Mouse (Mus musculus) midbrain, embryonic 13.5 days (tissue): ENCODE measurements around the gene Klrb1f. TPM values are rescaled to one million over a fixed set of nuclear protein-coding genes. Genes with fewer than 3 reads are reported as not detected.
A peak's percentile ranks its signal among the peaks of the same experiment; 100 is the strongest.

Source experiments
- ATAC-seq: fragments of 200-750 bp; cut with Nextera tagmentation; 2 replicates; pipeline ENCODE4 v1.8.0; 2017; ENCODE audit warnings: mild to moderate bottlenecking, moderate TSS enrichment, moderate library complexity
- H3K27ac ChIP-seq: fragments of 300-500 bp; sonication (generic); 2 replicates; pipeline ENCODE4 v1.5.1; 2015; ENCODE audit warnings: inconsistent platforms, mild to moderate bottlenecking, moderate library complexity
- H3K27me3 ChIP-seq: fragments of 300-500 bp; sonication (generic); 2 replicates; pipeline ENCODE4 v1.6.1; 2015; ENCODE audit warnings: mild to moderate bottlenecking, inconsistent platforms
- H3K36me3 ChIP-seq: fragments of 300-500 bp; sonication (generic); 2 replicates; pipeline ENCODE4 v1.6.1; 2015; ENCODE audit warnings: mild to moderate bottlenecking, inconsistent platforms
- H3K4me1 ChIP-seq: fragments of 300-500 bp; sonication (generic); replicated peaks from 2 replicates; pipeline ENCODE4 v1.6.1; 2015; ENCODE audit warnings: inconsistent platforms
- H3K4me2 ChIP-seq: fragments of 300-500 bp; sonication (generic); replicated peaks from 2 replicates; pipeline ENCODE4 v1.6.1; 2015; ENCODE audit warnings: moderate library complexity, mild to moderate bottlenecking, inconsistent platforms
- H3K4me3 ChIP-seq: fragments of 300-500 bp; sonication (generic); replicated peaks from 2 replicates; pipeline ENCODE4 v1.5.1; 2015; ENCODE audit warnings: mild to moderate bottlenecking, inconsistent platforms
- H3K9ac ChIP-seq: fragments of 300-500 bp; sonication (generic); replicated peaks from 2 replicates; pipeline ENCODE4 v1.6.1; 2015; ENCODE audit warnings: mild to moderate bottlenecking, inconsistent platforms
- H3K9me3 ChIP-seq: fragments of 300-500 bp; sonication (generic); 2 replicates; pipeline ENCODE4 v1.6.1; 2016; ENCODE audit warnings: mild to moderate bottlenecking, inconsistent platforms
- WGBS: fragments of 180-500 bp; shearing (Covaris S2); methylation state at CpG from one replicate; pipeline ENCODE4 v1.1.7; 2015; 5-methylcytosine and 5-hydroxymethylcytosine counted together
- polyA plus RNA-seq: library from polyadenylated mRNA; unstranded; fragments of >200 nt; fragmentation: Nextera tagmentation; extraction: Ambion mirVana; gene quantifications from 2 replicates; pipeline ENCODE4 v1.2.1, GENCODE M21; 2015

Gene Klrb1f
- polyA plus RNA-seq, 1 experiment from 2014 or later: 0.17 TPM

- H3K4me2 ChIP-seq: no peak overlapping the region
- no peak for ATAC-seq
Observed at GRCm38 (mm10) chr6:129027451-129028248, 18.1 kb upstream of the Klrb1f start.

GRCm38 (mm10) chr6:129030175-129030824 lies 15.4 kb upstream of the Klrb1f start:
- Histone ChIP-seq H3K36me3 (no peaks in the 10 kb centered on the region), H3K4me3 (no peak overlapping the region), H3K27me3 (no peaks in the 10 kb centered on the region), H3K27ac (no peak overlapping the region), H3K4me2 (no peak overlapping the region), H3K9ac (no peak overlapping the region), H3K9me3 (no peaks in the 10 kb centered on the region), H3K4me1 (no peaks in the 10 kb centered on the region)
- ATAC-seq: no peak
- WGBS: 71% methylated on average over 6 of the region's 6 CpGs

More at GRCm38 (mm10) chr6:129027451-129028248, 18.1 kb upstream of the Klrb1f start:
- Histone ChIP-seq H3K4me3 (no peak overlapping the region), H3K4me1 (no peaks in the 10 kb centered on the region), H3K36me3 (no peaks in the 10 kb centered on the region), H3K9ac (no peak overlapping the region), H3K9me3 (no peaks in the 10 kb centered on the region), H3K27ac (no peak overlapping the region), H3K27me3 (no peaks in the 10 kb centered on the region)
- 93% methylated on average over 8 of the region's 8 CpGs for WGBS

GRCm38 (mm10) chr6:129030964-129031363 lies 14.7 kb upstream of the Klrb1f start:
- H3K9me3 ChIP-seq: no peaks in the 10 kb centered on the region
- no peaks in the 10 kb centered on the region for H3K27me3 ChIP-seq
- no peak overlapping the region for H3K27ac ChIP-seq
- no peak for ATAC-seq
- WGBS: 90% methylated on average over 2 of the region's 2 CpGs
- no peak overlapping the region for H3K4me2 ChIP-seq
- no peak overlapping the region for H3K9ac ChIP-seq
- H3K4me1 ChIP-seq: no peaks in the 10 kb centered on the region
- no peak overlapping the region for H3K4me3 ChIP-seq
- H3K36me3 ChIP-seq: no peaks in the 10 kb centered on the region

- 75% methylated on average over 2 of the region's 2 CpGs for WGBS
- no peaks in the 10 kb centered on the region for H3K36me3 ChIP-seq
- H3K27me3 ChIP-seq: no peaks in the 10 kb centered on the region
- H3K4me1 ChIP-seq: no peaks in the 10 kb centered on the region
- no peaks in the 10 kb centered on the region for H3K9me3 ChIP-seq
- no peak for ATAC-seq
- no peak overlapping the region for H3K9ac ChIP-seq
- no peak overlapping the region for H3K4me3 ChIP-seq
- no peak overlapping the region for H3K27ac ChIP-seq
- no peak overlapping the region for H3K4me2 ChIP-seq
Observed at GRCm38 (mm10) chr6:129033397-129033796, 12.3 kb upstream of the Klrb1f start.

- no peaks in the 10 kb centered on the region for H3K4me1 ChIP-seq
- H3K27ac ChIP-seq: no peak overlapping the region
- WGBS: 87% methylated on average over 2 of the region's 2 CpGs
- H3K4me3 ChIP-seq: no peak overlapping the region
- no peaks in the 10 kb centered on the region for H3K9me3 ChIP-seq
- no peaks in the 10 kb centered on the region for H3K36me3 ChIP-seq
- no peak overlapping the region for H3K4me2 ChIP-seq
- no peak overlapping the region for H3K9ac ChIP-seq
- no peak for ATAC-seq
- no peaks in the 10 kb centered on the region for H3K27me3 ChIP-seq
Observed at GRCm38 (mm10) chr6:129035017-129035416, 10.7 kb upstream of the Klrb1f start.

GRCm38 (mm10) chr6:129036326-129036725 lies 9.4 kb upstream of the Klrb1f start:
- no peaks in the 10 kb centered on the region for H3K36me3 ChIP-seq
- no peaks in the 10 kb centered on the region for H3K27me3 ChIP-seq
- H3K9ac ChIP-seq: no peak overlapping the region
- H3K4me3 ChIP-seq: no peak overlapping the region
- no peak overlapping the region for H3K27ac ChIP-seq
- H3K4me1 ChIP-seq: no peaks in the 10 kb centered on the region
- H3K9me3 ChIP-seq: no peaks in the 10 kb centered on the region
- ATAC-seq: no peak
- H3K4me2 ChIP-seq: no peak overlapping the region

GRCm38 (mm10) chr6:129036890-129037463 lies 8.7 kb upstream of the Klrb1f start:
- no peak for ATAC-seq
- Histone ChIP-seq H3K4me3 (no peak overlapping the region), H3K27ac (no peak overlapping the region), H3K9ac (no peak overlapping the region), H3K9me3 (no peaks in the 10 kb centered on the region), H3K36me3 (no peaks in the 10 kb centered on the region), H3K4me2 (no peak overlapping the region), H3K4me1 (no peaks in the 10 kb centered on the region), H3K27me3 (no peaks in the 10 kb centered on the region)
- WGBS: 95% methylated on average over 2 of the region's 2 CpGs

GRCm38 (mm10) chr6:129041470-129041869 lies 4.2 kb upstream of the Klrb1f start:
- Histone ChIP-seq H3K36me3 (no peaks in the 10 kb centered on the region), H3K4me2 (no peak overlapping the region), H3K4me1 (no peaks in the 10 kb centered on the region), H3K27me3 (no peaks in the 10 kb centered on the region), H3K4me3 (no peak overlapping the region), H3K27ac (no peak overlapping the region), H3K9ac (no peak overlapping the region), H3K9me3 (no peaks in the 10 kb centered on the region)
- no peak for ATAC-seq
- 92% methylated on average over 2 of the region's 2 CpGs for WGBS

- no peak overlapping the region for H3K4me3 ChIP-seq
- ATAC-seq: no peak
Observed at GRCm38 (mm10) chr6:129042470-129042869, 3.2 kb upstream of the Klrb1f start.

GRCm38 (mm10) chr6:129048381-129048780 lies 2.7 kb downstream of the Klrb1f start:
- 34% methylated on average over 4 of the region's 4 CpGs for WGBS
- H3K9ac ChIP-seq: no peak overlapping the region
- ATAC-seq: no peak
- no peaks in the 10 kb centered on the region for H3K9me3 ChIP-seq
- H3K4me2 ChIP-seq: no peak overlapping the region
- no peaks in the 10 kb centered on the region for H3K27me3 ChIP-seq
- H3K36me3 ChIP-seq: no peaks in the 10 kb centered on the region
- H3K27ac ChIP-seq: no peak overlapping the region
- H3K4me3 ChIP-seq: no peak overlapping the region
- H3K4me1 ChIP-seq: peaks cover 9% of the 10 kb centered on the region; the same call in 1 of the 2 replicates

More at GRCm38 (mm10) chr6:129042470-129042869, 3.2 kb upstream of the Klrb1f start:
- H3K9me3 ChIP-seq: no peaks in the 10 kb centered on the region
- no peaks in the 10 kb centered on the region for H3K4me1 ChIP-seq
- H3K36me3 ChIP-seq: no peaks in the 10 kb centered on the region
- H3K9ac ChIP-seq: no peak overlapping the region
- no peak overlapping the region for H3K27ac ChIP-seq
- H3K27me3 ChIP-seq: no peaks in the 10 kb centered on the region
- no peak overlapping the region for H3K4me2 ChIP-seq

- H3K9me3 ChIP-seq: no peaks in the 10 kb centered on the region
Observed at GRCm38 (mm10) chr6:129048857-129049473, 3.3 kb downstream of the Klrb1f start.

More at GRCm38 (mm10) chr6:129048857-129049473, 3.3 kb downstream of the Klrb1f start:
- Histone ChIP-seq H3K4me2 (peak overlapping the region; percentile 61), H3K27me3 (no peaks in the 10 kb centered on the region), H3K4me3 (peak overlapping the region; percentile 46), H3K36me3 (no peaks in the 10 kb centered on the region), H3K4me1 (peaks cover 9% of the 10 kb centered on the region; the same call in 1 of the 2 replicates), H3K27ac (no peak overlapping the region), H3K9ac (peak overlapping the region; percentile 51)
- ATAC-seq: peak; percentile 95
- WGBS: 0% methylated on average over 13 of the region's 13 CpGs
